ENCODE assay signal across 8 mouse cellular contexts in the genomic region with DNA sequence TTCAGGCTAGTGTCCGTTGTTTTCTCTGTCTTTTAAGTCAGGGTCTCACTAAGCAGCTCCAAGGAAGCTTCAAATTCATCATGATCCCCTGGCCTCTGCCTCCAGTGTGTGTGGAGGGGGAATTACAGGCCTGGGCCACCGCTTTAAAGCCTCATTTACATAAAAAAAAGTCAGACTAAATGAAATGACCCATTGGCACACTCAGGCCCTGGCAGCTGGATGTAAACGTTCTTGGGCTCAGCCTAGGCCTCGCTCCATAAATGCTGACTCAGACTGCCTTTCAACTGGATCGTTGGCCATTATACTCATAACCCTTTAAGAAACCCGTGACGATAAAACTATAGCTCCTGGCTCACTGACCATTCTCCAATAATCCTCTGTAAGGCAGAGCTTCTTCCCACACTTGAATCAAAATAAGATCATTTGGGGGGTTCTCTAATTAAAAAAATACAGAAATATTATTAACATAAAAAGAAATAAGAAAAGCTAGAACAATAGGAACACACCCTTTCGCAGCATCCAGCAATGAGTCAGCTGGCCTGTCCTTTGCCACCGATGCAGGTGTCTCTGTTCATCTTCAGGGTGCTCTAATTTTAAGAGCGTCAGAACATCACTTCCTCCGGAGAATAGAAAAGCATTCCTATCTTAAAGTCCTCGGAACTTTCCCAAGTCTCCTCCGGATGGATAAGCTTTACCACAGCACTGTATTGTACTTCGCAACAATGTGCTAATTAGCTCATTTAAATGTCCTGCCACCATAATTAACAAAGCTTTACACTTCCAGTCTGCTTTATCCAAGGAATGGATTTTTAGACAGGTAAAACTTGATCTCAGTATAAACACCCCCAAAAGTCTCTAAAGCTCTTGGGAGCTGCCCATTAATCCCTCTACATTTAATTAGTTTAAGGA. TPM values are rescaled to one million over a fixed set of nuclear protein-coding genes. Genes with fewer than 3 reads are reported as not detected.
DNase-seq lines count a peak whose midpoint lies in the region; ATAC-seq and TF ChIP-seq lines count a peak whose summit lies in the region.

No protein-coding gene starts in this region.

- TF ChIP-seq POLR2A in thymus, adult 2 months (IDR thresholded peaks at IDR 0.05; ENCODE audit: control insufficient read depth, extremely low read depth, insufficient read depth, low read length, poor library complexity), result no peak

- 31% methylated on average over 14 of the region's 14 CpGs for WGBS in thymus, adult 2 months
- WGBS in embryonic facial prominence, embryonic 12.5 days, result 31% methylated on average over 14 of the region's 14 CpGs
- WGBS in intestine, embryonic 16.5 days, result 21% methylated on average over 14 of the region's 14 CpGs
- 11% methylated on average over 14 of the region's 14 CpGs for WGBS in midbrain, embryonic 15.5 days

- H3K4me1 ChIP-seq in thymus, adult 2 months (replicated peaks; ENCODE audit: control insufficient read depth, insufficient read depth, low read length), result peaks cover 3% of the 10 kb centered on the region
- no peaks in the 10 kb centered on the region for H3K4me1 ChIP-seq in embryonic facial prominence, embryonic 12.5 days
- H3K4me1 ChIP-seq in intestine, embryonic 16.5 days (ENCODE audit: control insufficient read depth, insufficient read depth, low read length), result peaks cover 16% of the 10 kb centered on the region
- H3K4me1 ChIP-seq in midbrain, embryonic 15.5 days, result peaks cover 7% of the 10 kb centered on the region; the same call in 1 of the 2 replicates

- H3K4me2 ChIP-seq in embryonic facial prominence, embryonic 12.5 days (replicated peaks), result peak overlapping the region; percentile 68
- peak overlapping the region; percentile 58 for H3K4me2 ChIP-seq in intestine, embryonic 16.5 days (ENCODE audit: low read depth, low read length)
- H3K4me2 ChIP-seq in midbrain, embryonic 15.5 days, result peak overlapping the region; percentile 85

- H3K36me3 ChIP-seq in thymus, adult 2 months (ENCODE audit: control insufficient read depth, insufficient read depth, low read length), result no peaks in the 10 kb centered on the region; the same call in 1 of the 2 replicates
- H3K36me3 ChIP-seq in embryonic facial prominence, embryonic 12.5 days, result peaks cover 10% of the 10 kb centered on the region; the same call in 1 of the 2 replicates
- H3K36me3 ChIP-seq in intestine, embryonic 16.5 days (ENCODE audit: control insufficient read depth, insufficient read depth, low read length), result peaks cover 17% of the 10 kb centered on the region
- H3K36me3 ChIP-seq in midbrain, embryonic 15.5 days (replicated peaks), result no peaks in the 10 kb centered on the region

- no peak for TF ChIP-seq CTCF in thymus, adult 2 months (IDR thresholded peaks at IDR 0.05; ENCODE audit: borderline replicate concordance, control insufficient read depth, extremely low read depth, insufficient read depth, low read length, poor library complexity)

- peak overlapping the region; percentile 72 for H3K9ac ChIP-seq in embryonic facial prominence, embryonic 12.5 days
- peak overlapping the region; percentile 96; the same call in 1 of the 2 replicates for H3K9ac ChIP-seq in intestine, embryonic 16.5 days (ENCODE audit: low read depth, low read length)
- no peak overlapping the region for H3K9ac ChIP-seq in midbrain, embryonic 15.5 days

- H3K27me3 ChIP-seq in thymus, adult 2 months (ENCODE audit: control insufficient read depth, insufficient read depth, low read length), result no peaks in the 10 kb centered on the region
- H3K27me3 ChIP-seq in embryonic facial prominence, embryonic 12.5 days, result no peaks in the 10 kb centered on the region
- H3K27me3 ChIP-seq in intestine, embryonic 16.5 days (replicated peaks; ENCODE audit: control insufficient read depth, insufficient read depth, low read length), result no peaks in the 10 kb centered on the region
- H3K27me3 ChIP-seq in midbrain, embryonic 15.5 days (replicated peaks), result no peaks in the 10 kb centered on the region

- no peak overlapping the region for H3K27ac ChIP-seq in thymus, adult 2 months (ENCODE audit: control insufficient read depth, insufficient read depth, low read length)
- H3K27ac ChIP-seq in embryonic facial prominence, embryonic 12.5 days, result no peak overlapping the region
- H3K27ac ChIP-seq in intestine, embryonic 16.5 days (ENCODE audit: low read length), result peak overlapping the region; percentile 97
- no peak overlapping the region for H3K27ac ChIP-seq in midbrain, embryonic 15.5 days

- no peaks in the 10 kb centered on the region for H3K9me3 ChIP-seq in embryonic facial prominence, embryonic 12.5 days
- H3K9me3 ChIP-seq in intestine, embryonic 16.5 days (ENCODE audit: control insufficient read depth, low read length), result peaks cover 13% of the 10 kb centered on the region
- 0 out of 2 replicates have a peak, but pooled peaks cover 6% of the 10 kb centered on the region for H3K9me3 ChIP-seq in midbrain, embryonic 15.5 days

- H3K4me3 ChIP-seq in thymus, adult 2 months (ENCODE audit: control insufficient read depth, insufficient read depth, low read length), result peak overlapping the region; percentile 83
- H3K4me3 ChIP-seq in embryonic facial prominence, embryonic 12.5 days, result peak overlapping the region; percentile 73
- H3K4me3 ChIP-seq in intestine, embryonic 16.5 days (ENCODE audit: low read length), result peak overlapping the region; percentile 86
- peak overlapping the region; percentile 63 for H3K4me3 ChIP-seq in midbrain, embryonic 15.5 days

- no peak for ATAC-seq in embryonic facial prominence, embryonic 12.5 days (ENCODE audit: insufficient number of reproducible peaks, insufficient read depth, low FRiP score, low TSS enrichment)
- ATAC-seq in intestine, embryonic 16.5 days, result no peak
- ATAC-seq in midbrain, embryonic 15.5 days (replicated peaks), result peak; percentile 21; the same call in 1 of the 2 replicates
- ATAC-seq in activated CD4-positive, CD25-positive, alpha-beta regulatory T cell, adult 4 months, result no peak

- no peak for DNase-seq in thymus, adult 2 months
- DNase-seq in thymus, postnatal 25 days, result no peak
- no peak for DNase-seq in layer of hippocampus, postnatal 14 days (ENCODE audit: low spot score in 2 of 2)
- no peak for DNase-seq in yolk sac, embryonic 10.5 days (ENCODE audit: low spot score)

RNA-seq across cellular contexts. Expression of a gene that starts 1.1 kb away (rescaled TPM):
- polyA plus RNA-seq in thymus, adult 2 months (2012; rRNA removed), result 28.9 and 29.2 TPM in 2 replicates
- 53.9 and 58.6 TPM in 2 replicates for polyA plus RNA-seq in embryonic facial prominence, embryonic 12.5 days (2016; fragmentation: Nextera tagmentation; extraction: Ambion mirVana)
- 309 and 355 TPM in 2 replicates for polyA plus RNA-seq in intestine, embryonic 16.5 days (2015; fragmentation: Nextera tagmentation; extraction: Ambion mirVana)
- polyA plus RNA-seq in midbrain, embryonic 15.5 days (2015; fragmentation: Nextera tagmentation; extraction: Ambion mirVana), result 34.6 and 39.7 TPM in 2 replicates
- total RNA-seq in layer of hippocampus, postnatal 14 days (2021), result 10 to 100 TPM; 33.7 to 34.2 TPM
- polyA plus RNA-seq in activated CD4-positive, CD25-positive, alpha-beta regulatory T cell, adult 4 months (2017; shearing (Covaris generic)), result 10 to 100 TPM; 39.2 to 41.8 TPM

RNA-seq across cellular contexts. Expression of a gene that starts 44.7 kb away (rescaled TPM):
- 11.5 and 13.1 TPM in 2 replicates for polyA plus RNA-seq in thymus, adult 2 months (2012; rRNA removed)
- 22.5 and 23.5 TPM in 2 replicates for polyA plus RNA-seq in embryonic facial prominence, embryonic 12.5 days (2016; fragmentation: Nextera tagmentation; extraction: Ambion mirVana)
- polyA plus RNA-seq in intestine, embryonic 16.5 days (2015; fragmentation: Nextera tagmentation; extraction: Ambion mirVana), result 8.8 and 9.7 TPM in 2 replicates
- 11.7 and 13.1 TPM in 2 replicates for polyA plus RNA-seq in midbrain, embryonic 15.5 days (2015; fragmentation: Nextera tagmentation; extraction: Ambion mirVana)
- total RNA-seq in layer of hippocampus, postnatal 14 days (2021), result 10 to 100 TPM; 14.3 to 15.0 TPM
- 1 to 10 TPM; 8.8 to 9.8 TPM for polyA plus RNA-seq in activated CD4-positive, CD25-positive, alpha-beta regulatory T cell, adult 4 months (2017; shearing (Covaris generic))
